Mouse (Mus musculus) thymus, postnatal 25 days (tissue): ENCODE results near the gene Gramd1c.

Experiments
- DNase-seq: peaks from one replicate; pipeline ENCODE4 v3.0.0; 2022

Gramd1c gene

DNA sequence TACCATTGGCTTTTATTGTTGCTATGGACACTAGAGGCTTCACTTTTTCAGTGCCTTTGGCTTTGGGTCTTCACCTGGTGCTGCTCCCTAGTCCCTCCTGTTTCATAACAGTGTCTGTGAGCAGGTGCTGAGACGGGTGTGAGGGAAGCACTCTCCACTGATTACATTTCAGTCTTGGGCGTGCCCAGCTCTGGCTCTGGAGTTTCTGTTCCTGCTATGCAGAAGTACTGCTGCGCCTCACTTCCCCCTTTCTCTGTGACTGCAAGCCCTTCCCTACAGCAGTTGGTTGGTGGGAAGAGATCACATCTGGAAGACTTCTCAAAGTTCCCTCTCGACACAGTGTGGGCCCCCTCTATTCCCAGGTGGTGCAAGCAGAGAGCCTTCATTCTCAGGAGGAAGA, 111.6 kb downstream of the Gramd1c start:
- no peak for DNase-seq

DNA sequence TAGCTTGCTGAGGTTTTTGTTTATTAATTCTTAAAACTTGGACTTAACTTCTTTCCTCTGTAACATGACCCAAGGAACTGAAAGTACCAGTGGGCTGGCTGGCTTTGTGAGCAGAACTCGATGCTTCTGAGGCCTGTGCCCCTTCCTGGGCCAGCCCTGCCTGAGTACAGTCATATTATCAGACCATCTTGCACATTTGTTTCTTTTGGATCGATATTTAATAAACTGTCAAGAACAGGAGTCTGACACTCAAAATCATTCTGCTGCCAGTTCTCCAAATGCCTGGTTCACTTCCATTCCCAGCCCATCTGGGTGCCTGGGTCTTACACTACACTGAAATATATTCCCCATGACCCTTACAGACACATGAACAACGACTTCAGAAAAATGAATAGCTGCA, 117.3 kb downstream of the Gramd1c start:
- no peak for DNase-seq

DNA sequence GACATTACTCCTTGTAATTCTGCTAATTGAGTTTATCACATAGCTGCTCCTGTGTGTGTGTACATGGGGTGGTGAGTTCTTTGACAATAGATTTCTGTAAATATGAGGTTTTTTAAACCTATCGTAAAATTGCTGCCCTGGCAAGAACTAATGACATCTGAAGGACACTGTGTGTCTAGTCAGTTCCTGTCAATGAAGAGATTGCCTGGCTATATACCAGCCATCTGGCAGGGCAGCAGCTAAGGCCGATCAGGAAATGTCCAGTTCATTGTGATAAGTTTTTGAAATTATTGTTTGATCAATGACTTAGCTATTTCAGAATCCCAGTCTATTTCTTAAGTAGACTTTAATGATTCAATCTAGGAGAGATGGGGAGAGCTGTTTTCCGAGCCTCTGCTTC, 117.8 kb downstream of the Gramd1c start:
- DNase-seq = no peak

DNA sequence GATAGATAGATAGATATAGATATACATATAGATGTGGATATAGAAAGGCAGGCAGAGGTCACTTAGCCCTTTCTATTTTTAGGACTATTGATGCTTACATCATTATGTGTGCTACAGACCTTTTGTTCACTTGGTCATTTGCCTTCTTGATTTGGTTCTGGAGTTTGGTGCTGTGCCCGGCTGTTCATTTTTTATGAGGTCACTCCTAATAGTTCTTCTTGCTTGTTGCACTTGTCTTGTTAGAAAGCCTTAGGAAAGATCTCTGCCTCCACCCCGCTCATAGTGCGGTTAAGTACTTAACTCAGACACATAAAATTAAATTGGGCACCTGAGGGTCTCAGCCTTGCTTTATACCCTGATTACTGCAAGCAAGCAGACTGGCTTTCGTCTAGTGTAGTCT, 122.3 kb downstream of the Gramd1c start:
- no peak for DNase-seq

DNA sequence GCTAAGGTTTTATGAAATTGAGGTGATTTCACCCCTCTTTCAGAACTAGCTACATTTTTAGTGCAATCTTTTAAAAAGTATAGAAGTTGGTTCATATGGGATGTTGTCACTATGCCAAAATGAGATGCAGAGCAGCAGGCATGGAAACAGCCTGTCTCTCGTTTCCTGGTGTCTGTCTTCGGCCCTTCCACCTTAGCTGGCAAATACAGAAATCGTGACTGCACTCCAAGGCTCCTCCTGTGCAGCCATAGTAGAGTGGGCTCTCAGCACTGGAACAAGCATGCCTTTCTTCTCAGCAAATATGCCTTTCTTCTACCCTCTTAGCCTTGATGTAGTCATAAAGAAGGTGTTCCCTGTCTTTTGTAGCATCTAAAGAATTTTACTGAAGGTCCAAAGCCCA, 127.3 kb downstream of the Gramd1c start:
- no peak for DNase-seq

DNA sequence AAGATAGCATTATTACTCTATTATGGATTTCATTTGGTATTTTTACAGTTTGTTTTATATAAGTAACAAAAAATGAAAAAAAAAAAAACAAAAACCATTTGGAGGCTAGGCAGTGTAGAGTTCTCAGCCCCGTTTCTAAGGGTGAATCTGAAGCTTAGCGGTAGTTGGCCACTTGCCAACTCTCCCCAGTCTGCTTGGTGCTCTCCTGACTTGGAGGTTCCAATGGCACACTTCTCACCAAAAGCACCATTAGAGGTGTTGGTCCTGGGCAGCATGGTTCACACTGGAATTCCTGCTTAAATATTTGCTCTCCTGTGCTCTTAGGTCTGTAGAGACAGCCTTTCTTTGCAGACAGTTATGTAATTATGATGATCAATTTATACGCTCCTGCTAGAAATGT, 127.8 kb downstream of the Gramd1c start:
- no peak for DNase-seq

DNA sequence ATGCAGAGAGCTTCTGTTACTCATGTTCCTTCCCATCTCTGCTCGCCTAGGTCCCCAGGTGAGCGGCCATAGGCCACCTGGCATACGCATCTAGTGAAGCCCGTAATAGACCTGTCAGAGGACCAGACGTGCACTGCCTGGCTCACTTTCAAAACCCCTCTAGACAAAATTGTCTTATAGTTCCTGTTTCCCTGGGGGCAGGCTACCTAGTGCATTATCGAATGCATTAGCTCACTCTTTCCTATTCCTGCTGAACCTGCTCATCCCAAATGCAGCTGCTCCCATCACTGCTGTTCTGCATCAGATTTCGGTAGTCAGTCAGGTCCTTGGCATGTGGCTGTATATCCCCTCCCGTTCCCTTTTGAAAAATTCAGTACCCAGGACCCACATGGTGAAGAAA, 128.3 kb downstream of the Gramd1c start:
- no peak for DNase-seq

DNA sequence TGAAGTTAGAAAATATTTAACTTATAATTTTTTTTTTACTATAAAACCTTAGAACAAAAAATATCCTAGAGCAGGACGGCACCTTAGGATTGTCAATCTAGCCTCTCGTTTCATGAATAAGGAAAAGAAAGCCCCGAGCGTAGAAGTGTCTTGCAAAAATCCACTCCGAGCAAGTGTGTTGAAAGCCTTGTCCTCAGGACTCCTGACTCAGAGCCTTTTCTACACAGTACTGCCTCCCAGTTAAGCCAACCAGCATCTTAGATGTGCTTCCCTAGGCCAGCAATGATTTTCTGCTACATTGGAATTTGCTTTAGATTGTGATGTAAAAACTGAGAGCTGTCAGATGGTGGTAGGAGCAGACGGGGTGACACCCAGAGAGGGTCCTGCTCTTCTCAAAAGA, 130.1 kb downstream of the Gramd1c start:
- no peak for DNase-seq

DNA sequence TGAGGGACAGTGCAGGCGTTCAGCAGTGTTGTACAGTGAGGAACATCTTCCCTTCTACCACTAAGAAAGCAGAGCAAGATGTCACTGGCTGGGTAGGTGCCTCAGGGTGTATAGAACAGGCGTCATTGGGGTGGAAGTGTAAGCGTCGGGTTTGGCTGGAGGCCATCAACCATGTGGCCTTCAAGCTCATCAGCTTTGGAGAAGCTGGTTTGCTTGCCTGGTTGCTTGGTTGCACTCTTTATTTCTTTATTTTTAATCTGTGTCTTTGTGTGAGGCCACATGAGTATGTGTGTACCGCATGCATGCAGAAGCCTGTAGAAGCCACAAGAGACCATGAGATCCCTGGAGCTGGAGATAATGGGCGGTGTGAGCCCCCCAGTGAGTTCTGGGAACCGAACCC, 130.8 kb downstream of the Gramd1c start:
- no peak for DNase-seq

DNA sequence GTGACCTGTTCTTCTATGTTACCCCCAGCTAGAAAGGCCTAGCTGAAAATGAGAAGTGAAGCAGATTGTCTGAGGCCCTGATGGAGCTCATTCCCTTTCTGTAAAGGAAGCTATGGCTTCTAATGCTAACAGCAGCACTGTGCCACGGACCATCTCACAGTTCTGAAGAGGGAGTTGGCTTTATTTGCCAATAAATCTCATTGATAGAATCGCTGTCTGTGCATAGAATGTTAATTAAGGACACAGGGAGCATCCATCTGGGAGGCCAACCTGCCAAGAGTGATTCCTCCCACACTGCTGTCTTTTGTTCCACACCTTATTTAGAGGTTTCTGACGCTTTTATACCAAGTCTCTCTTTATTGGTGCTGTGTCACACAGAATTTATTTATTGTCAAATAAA, 131.6 kb downstream of the Gramd1c start:
- no peak for DNase-seq

DNA sequence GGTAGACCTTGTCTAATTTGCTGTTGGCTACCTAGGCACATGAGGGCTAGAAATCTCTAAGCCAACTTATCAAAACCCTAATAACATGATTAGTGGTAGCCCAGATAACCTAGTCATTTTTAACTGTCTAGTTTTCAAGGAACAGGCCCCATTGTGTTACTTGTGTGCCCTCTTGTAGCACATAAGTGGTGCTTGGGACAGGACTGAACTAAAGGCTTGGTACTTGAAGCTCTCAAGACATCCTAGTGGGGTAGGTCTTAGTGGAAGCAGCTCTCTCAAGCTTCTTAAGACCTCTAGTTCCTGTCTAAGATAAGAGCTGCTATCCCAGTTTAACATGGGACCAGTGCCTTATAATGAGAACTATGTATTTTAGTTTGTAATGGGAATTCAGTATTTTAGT, 132.6 kb downstream of the Gramd1c start:
- DNase-seq = no peak
